10 mouse cellular contexts compared by ENCODE assay signal in the genomic region with DNA sequence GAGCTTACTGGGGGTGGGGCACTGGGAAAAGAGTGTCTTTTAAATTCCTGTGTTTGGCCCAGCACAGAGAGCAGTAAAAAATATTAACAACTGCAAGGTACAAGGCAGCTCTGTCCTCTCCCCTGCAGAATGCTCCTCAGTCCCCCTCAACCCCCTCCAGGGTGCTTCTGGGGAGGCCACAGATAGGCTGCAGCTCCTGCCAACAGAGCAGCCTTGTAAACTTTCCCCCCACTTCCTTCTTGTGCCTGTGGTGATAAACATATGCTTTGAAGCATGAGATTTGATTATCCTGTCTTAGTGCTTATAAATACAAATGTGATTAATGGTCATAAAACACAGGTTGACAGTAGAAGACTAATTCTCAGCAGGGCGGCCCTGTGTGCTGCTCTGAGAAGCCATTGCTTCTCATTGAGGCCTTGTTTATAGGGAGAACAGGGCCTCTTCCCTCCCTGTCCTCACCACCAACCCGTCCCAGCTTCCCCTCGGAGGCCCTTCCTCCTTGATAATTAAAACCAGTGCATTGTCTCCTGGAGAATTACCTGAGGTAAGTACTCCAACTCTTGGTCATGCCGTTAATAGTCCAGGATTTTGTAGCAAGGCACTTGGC. TPM values are rescaled to one million over a fixed set of nuclear protein-coding genes. Genes with fewer than 3 reads are reported as not detected.
DNase-seq lines count a peak whose midpoint lies in the region; ATAC-seq and TF ChIP-seq lines count a peak whose summit lies in the region.
"Had no signal": no experiment of that assay in that cellular context is flagged by ENCODE, and none has a peak within 500 bp of the region (broad histone marks: within the 10 kb centered on the region; RNA-seq: fewer than 3 reads in every experiment).

No protein-coding gene starts in this region.

- DNase-seq in heart, postnatal 4 days: no peak
- peak; percentile 43 for DNase-seq in midbrain, postnatal 0 days (ENCODE audit: low spot score)
- DNase-seq in midbrain, embryonic 10.5 days (ENCODE audit: low spot score): no peak
- DNase-seq in hindbrain, embryonic 14.5 days (ENCODE audit: low spot score): peak; percentile 40
- peak; percentile 82 for DNase-seq in retina, embryonic 14.5 days (ENCODE audit: low spot score)
- no peak for DNase-seq in right cerebral cortex, adult 18-20 months
- DNase-seq: gastrocnemius, postnatal 25 days; thymus, postnatal 25 days had no signal

- TF ChIP-seq CTCF in midbrain, postnatal 0 days (IDR thresholded peaks at IDR 0.05): no peak

- H3K36me3 ChIP-seq in heart, embryonic 13.5 days: no peaks in the 10 kb centered on the region
- no peaks in the 10 kb centered on the region for H3K36me3 ChIP-seq in midbrain, postnatal 0 days (ENCODE audit: insufficient read depth, low read length)
- no peaks in the 10 kb centered on the region for H3K36me3 ChIP-seq in midbrain, embryonic 10.5 days
- H3K36me3 ChIP-seq in hindbrain, embryonic 14.5 days (replicated peaks; ENCODE audit: control insufficient read depth, insufficient read depth): no peaks in the 10 kb centered on the region

- no peak overlapping the region for H3K9ac ChIP-seq in heart, embryonic 13.5 days
- H3K9ac ChIP-seq in midbrain, postnatal 0 days (replicated peaks; ENCODE audit: low read length, poor library complexity, severe bottlenecking): no peak overlapping the region
- H3K9ac ChIP-seq in hindbrain, embryonic 14.5 days: no peak overlapping the region

- 47% methylated on average over 4 of the region's 4 CpGs for WGBS in heart, embryonic 13.5 days
- 36% methylated on average over 4 of the region's 4 CpGs for WGBS in midbrain, postnatal 0 days
- WGBS in midbrain, embryonic 10.5 days: 55% methylated on average over 4 of the region's 4 CpGs
- WGBS in hindbrain, embryonic 14.5 days: 29% methylated on average over 4 of the region's 4 CpGs

- ATAC-seq in heart, embryonic 13.5 days (ENCODE audit: extremely low read depth, insufficient number of reproducible peaks, low FRiP score, low TSS enrichment): no peak
- ATAC-seq in midbrain, postnatal 0 days (ENCODE audit: low FRiP score): no peak
- ATAC-seq in hindbrain, embryonic 14.5 days (ENCODE audit: low FRiP score): no peak

- no peaks in the 10 kb centered on the region for H3K9me3 ChIP-seq in heart, embryonic 13.5 days
- no peaks in the 10 kb centered on the region for H3K9me3 ChIP-seq in midbrain, postnatal 0 days (ENCODE audit: low read length)
- H3K9me3 ChIP-seq in midbrain, embryonic 10.5 days (replicated peaks): no peaks in the 10 kb centered on the region
- H3K9me3 ChIP-seq in hindbrain, embryonic 14.5 days (ENCODE audit: control insufficient read depth, low read length): no peaks in the 10 kb centered on the region

- H3K27me3 ChIP-seq in heart, embryonic 13.5 days (replicated peaks): peaks cover 63% of the 10 kb centered on the region
- H3K27me3 ChIP-seq in midbrain, postnatal 0 days (ENCODE audit: insufficient read depth, low read length): no peaks in the 10 kb centered on the region
- no peaks in the 10 kb centered on the region for H3K27me3 ChIP-seq in midbrain, embryonic 10.5 days (ENCODE audit: low read depth, poor library complexity, severe bottlenecking)
- no peaks in the 10 kb centered on the region for H3K27me3 ChIP-seq in hindbrain, embryonic 14.5 days (ENCODE audit: control insufficient read depth, insufficient read depth, low read length)
- H3K27me3 ChIP-seq: CH12.LX had no signal

- peaks cover 33% of the 10 kb centered on the region for H3K4me1 ChIP-seq in heart, embryonic 13.5 days
- no peaks in the 10 kb centered on the region for H3K4me1 ChIP-seq in midbrain, postnatal 0 days (ENCODE audit: insufficient read depth, low read length)
- peaks cover 25% of the 10 kb centered on the region for H3K4me1 ChIP-seq in midbrain, embryonic 10.5 days
- H3K4me1 ChIP-seq in hindbrain, embryonic 14.5 days (replicated peaks; ENCODE audit: control insufficient read depth, insufficient read depth, low read length): peaks cover 11% of the 10 kb centered on the region

- H3K27ac ChIP-seq in heart, embryonic 13.5 days (replicated peaks): peak overlapping the region; percentile 17; the same call in 1 of the 2 replicates
- H3K27ac ChIP-seq in midbrain, postnatal 0 days (ENCODE audit: low read depth, low read length): no peak overlapping the region
- H3K27ac ChIP-seq in midbrain, embryonic 10.5 days (replicated peaks): no peak overlapping the region
- H3K27ac ChIP-seq in hindbrain, embryonic 14.5 days: 0 out of 2 replicates have a peak overlapping the region, but pooled peaks have one; percentile 5

- no peak overlapping the region for H3K4me3 ChIP-seq in heart, embryonic 13.5 days
- H3K4me3 ChIP-seq in midbrain, postnatal 0 days (ENCODE audit: low read depth, low read length): no peak overlapping the region
- H3K4me3 ChIP-seq in midbrain, embryonic 10.5 days: no peak overlapping the region
- no peak overlapping the region for H3K4me3 ChIP-seq in hindbrain, embryonic 14.5 days (replicated peaks; ENCODE audit: low read length)

- H3K4me2 ChIP-seq in heart, embryonic 13.5 days: no peak overlapping the region
- H3K4me2 ChIP-seq in midbrain, postnatal 0 days (ENCODE audit: low read depth, low read length, poor library complexity, severe bottlenecking): no peak overlapping the region
- no peak overlapping the region for H3K4me2 ChIP-seq in hindbrain, embryonic 14.5 days (replicated peaks)

RNA-seq across cellular contexts. Expression of gene Rora, which starts 41.4 kb away (rescaled TPM):
- 6.1 and 7.5 TPM in 2 replicates for polyA plus RNA-seq in heart, embryonic 13.5 days (2015; fragmentation: Nextera tagmentation; extraction: Ambion mirVana)
- 10 to 100 TPM; 17.0 to 18.1 TPM for total RNA-seq in heart, postnatal 4 days (2021)
- 28.2 and 30.1 TPM in 2 replicates for total RNA-seq in midbrain, postnatal 0 days (2014; rRNA removed)
- polyA plus RNA-seq in midbrain, postnatal 0 days (2015; fragmentation: Nextera tagmentation; extraction: Ambion mirVana): 45.9 and 49.6 TPM in 2 replicates
- polyA plus RNA-seq in midbrain, embryonic 10.5 days (2016; fragmentation: Nextera tagmentation; extraction: Ambion mirVana): 4.1 and 4.9 TPM in 2 replicates
- polyA plus RNA-seq in hindbrain, embryonic 14.5 days (2014; fragmentation: Nextera tagmentation; extraction: Ambion mirVana): 22.0 and 28.1 TPM in 2 replicates

Comparison
In these comparisons a context has a peak if more than half of its experiments do, and no peak if none do; other contexts are left out.
1. DNase-seq: peak in midbrain, postnatal 0 days (single experiment), hindbrain, embryonic 14.5 days (single experiment) and retina, embryonic 14.5 days (single experiment); none in heart, postnatal 4 days (single experiment), midbrain, embryonic 10.5 days (single experiment) and right cerebral cortex, adult 18-20 months (single experiment).
2. H3K27ac ChIP-seq: peak in heart, embryonic 13.5 days (single experiment) and hindbrain, embryonic 14.5 days (single experiment); none in midbrain, postnatal 0 days (single experiment) and midbrain, embryonic 10.5 days (single experiment).